Mouse (Mus musculus) embryo, embryonic 11.5 days (tissue): ENCODE data around the gene Rbm4.
"Not testable (repeated sequence)": the region's sequence is repeated elsewhere in the genome, so short reads cannot be mapped to it uniquely, and the experiment has no call there.

Experiments
- DNase-seq: peaks from one replicate; pipeline ENCODE4 v3.0.0-alpha.2; 2012; ENCODE audit warnings: low read depth, low spot score

Rbm4 gene

DNA sequence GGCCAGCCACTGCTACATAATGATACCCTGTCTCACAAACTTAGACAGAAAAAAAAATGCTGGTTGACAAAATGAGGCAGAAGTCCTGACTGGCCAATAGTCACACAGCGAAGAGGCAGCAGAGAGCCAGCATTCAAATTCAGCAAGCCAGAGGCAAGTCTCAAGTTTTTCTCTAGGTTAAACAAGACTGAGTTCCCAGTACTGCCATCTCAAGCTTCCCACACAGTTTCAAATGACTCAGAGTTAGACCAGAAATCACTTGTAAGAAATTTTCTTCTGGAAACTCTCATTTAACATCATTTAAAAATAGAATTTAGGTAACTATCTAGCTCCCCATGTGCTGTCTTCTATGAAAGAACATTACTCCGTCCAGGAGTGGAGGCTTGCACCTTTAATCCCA, 4.1 kb upstream of the Rbm4 start:
- no peak for DNase-seq

DNA sequence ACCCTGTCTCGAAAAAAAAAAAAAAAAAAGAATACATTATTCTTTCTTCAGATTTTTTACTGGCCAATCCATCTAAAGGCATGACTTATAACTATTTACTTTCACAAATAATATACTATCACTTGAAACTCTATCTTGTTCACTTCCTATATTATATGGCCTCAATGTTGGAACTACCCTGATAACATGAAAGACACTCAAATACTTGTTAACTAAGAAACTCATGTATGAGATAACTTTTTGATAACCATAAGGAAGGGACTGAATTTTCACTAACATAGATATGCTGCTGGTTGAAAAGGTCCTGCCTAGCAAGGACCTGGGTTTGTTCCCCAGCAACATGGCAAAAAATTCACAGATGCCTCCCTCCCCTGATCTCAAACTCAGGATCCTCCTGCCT, 2.2 kb upstream of the Rbm4 start:
- DNase-seq: no peak

DNA sequence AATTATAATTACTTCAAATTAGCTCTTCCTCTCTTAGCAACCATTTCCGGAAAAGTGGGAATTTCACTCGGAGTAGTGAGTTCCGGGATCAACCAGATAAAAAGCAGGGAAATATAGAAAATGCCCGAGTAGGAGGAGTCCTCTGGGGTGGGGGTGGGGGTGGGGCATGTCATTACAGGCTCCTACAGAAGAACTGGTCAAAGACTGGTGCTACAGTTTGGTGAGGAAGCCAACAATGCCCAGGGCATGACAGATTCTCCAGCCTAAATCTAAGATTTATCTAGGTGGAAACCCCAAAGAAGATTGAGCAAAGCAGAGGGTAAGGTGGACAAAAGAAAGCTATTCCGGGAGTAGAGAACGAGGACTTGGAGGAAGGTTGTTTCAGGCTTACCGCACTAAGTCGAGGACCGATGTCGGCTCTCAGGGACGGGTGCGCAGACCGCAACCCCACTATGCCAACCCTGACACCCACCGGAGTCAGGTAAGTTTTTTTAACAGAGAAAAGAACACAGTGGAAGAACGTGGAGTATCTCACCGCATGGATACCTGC, 345 bp downstream of the Rbm4 start:
- no peak for DNase-seq

DNA sequence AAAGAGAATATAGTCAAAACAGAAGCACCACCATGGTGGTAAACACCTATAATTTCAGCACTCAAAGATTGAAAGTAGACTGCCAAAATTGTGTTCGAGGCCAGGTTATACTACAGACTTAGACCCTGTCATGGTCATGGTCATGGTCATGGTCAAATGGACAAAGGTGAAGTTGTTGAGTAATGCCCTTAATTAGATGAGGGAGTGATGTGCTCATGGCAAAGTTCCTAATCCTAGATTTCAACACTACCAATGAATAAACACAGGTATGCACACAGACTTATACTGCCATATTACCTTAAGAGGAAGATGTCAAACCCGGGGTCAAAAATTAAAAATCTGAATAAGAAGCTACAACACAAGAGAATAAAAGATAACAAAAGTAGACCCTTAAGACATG, 7.4 kb downstream of the Rbm4 start:
- no peak for DNase-seq

DNA sequence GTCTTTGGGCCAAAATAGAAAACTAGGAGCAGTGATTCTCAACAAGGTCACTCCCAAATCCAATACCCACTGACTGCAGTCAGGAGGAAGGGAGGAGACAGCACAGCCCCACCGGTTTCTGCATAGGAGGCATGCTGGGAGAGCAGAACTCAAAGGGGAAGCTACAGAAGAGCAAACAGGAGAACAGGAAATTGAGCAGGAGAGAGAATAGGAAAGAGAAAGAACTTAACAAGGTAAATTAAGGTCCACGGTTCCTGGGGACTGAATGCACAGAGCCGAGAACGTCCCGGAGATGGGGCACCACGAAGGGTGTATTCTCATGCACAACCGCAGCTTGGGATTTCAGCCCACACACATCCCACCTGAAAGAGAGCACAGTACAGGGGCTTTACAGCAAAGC, 8.5 kb downstream of the Rbm4 start:
- DNase-seq: no peak

DNA sequence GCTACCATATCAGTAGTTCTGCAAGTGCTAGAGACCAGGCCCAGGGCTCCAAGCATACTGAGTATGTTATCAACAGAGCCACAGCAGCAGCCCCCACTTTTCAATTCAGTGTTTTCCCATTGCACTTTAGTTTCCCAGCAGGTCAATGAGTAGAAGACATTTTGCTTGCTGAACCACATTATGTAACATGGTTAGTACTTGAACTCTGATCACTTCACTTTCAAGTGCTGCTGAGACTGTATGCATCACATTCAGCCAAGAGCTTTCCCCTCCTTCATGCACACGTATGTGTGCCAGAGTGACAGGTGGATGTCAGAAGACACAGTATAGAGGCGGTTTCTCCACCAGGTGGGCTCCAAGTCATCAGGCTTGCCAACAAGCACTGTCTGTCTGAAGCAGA, 10.8 kb downstream of the Rbm4 start:
- no peak for DNase-seq

DNA sequence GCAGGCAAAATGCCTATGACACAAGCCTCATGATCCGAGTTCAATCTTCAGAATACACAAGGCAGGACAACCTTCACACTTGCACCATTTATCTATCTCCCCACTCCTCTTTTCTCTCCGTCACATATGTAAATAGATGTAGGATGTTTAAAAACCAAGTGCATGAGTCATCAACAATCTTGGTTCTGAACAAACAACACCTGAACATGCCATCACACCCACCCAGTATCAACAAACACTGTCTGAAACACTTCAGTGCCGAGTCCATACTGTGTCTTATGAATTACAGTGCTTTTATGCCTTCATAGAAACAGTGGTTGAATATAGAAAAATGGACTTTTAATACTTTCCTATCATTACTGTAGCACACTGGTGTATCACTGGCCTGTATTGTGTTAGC, 20.9 kb downstream of the Rbm4 start:
- no peak for DNase-seq

DNA sequence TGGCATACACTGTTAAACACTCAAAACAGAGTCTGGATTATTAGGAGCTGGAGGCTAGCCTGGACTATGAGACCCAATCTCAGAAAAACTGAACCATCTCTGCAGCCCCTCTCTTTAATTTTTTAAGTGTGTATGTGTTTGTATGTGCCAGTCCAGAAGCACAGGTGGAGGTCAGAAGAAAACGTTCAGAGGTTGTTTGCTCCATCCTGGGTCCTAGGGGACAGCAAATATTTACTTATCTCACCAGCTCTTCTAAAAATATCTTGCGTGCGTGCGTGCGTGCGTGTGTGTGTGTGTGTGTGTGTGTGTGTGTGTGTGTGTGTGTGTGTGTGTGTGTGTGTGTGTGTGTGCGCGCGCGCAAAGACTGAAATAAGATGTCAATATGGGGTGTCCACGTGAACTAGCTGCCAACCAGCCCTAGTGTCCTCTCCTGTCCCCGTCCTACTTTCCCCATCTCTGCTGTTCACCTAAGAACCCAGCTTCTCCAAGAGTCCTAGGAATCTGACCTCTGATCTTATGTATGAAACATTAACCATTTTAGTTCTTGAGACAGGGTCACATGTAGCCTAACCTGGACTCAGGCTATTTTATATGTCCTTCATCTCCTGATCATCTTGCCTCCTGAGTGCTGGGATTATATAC, 26.1 kb downstream of the Rbm4 start:
- DNase-seq: no peak

DNA sequence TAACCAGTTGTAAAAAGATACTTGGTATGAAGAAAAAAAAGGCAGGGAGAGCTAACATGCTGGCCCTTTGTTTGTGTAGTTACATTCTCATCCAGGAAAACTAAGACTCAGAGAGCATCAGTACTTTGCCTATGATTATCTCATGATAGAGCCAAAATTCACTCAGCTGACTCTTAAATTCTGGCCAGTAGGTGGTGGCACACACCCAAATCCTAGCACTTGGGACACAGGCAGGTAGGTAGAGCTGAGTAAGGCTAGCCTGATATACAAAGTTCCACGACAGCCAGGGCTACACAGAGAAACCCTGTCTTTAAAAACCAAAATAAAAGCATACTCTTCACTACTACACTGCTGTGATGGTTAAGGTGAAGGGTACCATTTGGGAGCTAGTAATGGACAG, 30.8 kb downstream of the Rbm4 start:
- no peak for DNase-seq

DNA sequence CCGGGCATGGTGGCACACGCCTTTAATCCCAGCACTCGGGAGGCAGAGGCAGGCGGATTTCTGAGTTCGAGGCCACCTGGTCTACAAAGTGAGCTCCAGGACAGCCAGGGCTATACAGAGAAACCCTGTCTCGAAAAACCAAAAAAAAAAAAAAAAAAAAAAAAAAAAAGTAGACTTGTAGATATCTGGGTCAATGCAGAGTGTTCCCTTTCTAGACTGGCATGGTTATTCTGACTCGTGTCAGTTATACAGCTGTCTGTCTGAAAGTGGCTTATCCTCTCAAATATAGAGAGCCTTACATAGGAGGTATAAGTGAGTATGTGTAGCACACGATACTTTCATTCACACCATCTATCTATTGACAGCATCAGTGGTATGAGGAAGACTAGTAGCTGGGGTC, 33.2 kb downstream of the Rbm4 start:
- not testable (repeated sequence) for DNase-seq

DNA sequence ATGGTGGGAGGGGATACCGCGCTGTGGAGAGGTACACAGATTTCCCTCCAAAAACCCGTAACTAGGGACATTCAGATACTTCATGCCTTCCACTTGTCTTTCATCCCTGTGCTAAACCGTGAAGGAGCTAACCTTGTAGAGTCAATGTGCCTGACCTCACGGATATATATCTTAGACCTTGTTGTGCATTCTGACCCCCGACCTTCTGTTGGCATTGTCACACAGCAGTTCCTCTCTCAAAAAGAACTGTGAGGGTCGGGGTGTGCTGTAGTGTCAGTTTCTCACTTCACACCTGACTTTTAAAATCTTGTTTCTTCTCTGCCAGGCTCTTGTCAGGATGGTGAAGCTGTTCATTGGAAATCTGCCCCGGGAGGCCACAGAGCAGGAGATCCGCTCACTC, 36.8 kb downstream of the Rbm4 start:
- no peak for DNase-seq

DNA sequence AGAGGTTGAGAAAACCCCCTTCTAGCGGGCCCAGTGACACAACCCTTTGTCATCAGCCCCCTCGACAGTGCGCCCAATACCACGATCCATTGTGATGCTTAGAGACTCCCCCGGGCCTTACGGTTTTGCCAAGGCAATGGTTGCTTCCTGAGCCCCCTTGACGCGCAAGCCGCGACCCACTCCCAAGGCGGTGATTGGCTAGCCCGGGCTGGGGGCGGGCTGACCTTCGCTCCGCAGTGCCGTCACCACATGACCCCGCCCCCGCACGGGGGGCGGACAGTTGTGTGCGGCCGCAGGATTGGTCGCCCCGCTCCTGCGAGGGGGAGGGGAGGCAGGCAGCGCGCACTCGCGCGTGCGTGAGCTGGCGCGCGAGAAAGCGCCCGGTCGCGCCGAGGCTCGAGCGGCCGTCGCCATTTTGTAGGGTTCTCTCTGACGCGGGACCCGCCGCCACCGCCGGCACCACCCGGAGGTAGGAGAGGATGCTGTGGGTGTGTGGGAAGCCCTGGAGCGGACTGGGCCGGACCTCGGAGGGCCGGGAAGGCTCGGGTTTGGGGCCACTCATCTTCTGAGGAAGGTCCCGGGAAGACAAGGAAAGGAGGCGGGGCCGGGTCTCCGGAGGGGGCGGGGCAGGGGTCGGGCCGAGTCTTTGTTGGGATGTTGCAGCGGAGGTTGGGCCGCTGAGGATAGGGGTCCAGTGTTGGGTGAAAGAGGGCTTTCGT, 37.3 kb downstream of the Rbm4 start, which contains the start of gene Rbm4b:
Gene Rbm4b, plus strand, starts transcription at position 305 of the 719 bp plus-strand sequence.
- peak; percentile 96 for DNase-seq

DNA sequence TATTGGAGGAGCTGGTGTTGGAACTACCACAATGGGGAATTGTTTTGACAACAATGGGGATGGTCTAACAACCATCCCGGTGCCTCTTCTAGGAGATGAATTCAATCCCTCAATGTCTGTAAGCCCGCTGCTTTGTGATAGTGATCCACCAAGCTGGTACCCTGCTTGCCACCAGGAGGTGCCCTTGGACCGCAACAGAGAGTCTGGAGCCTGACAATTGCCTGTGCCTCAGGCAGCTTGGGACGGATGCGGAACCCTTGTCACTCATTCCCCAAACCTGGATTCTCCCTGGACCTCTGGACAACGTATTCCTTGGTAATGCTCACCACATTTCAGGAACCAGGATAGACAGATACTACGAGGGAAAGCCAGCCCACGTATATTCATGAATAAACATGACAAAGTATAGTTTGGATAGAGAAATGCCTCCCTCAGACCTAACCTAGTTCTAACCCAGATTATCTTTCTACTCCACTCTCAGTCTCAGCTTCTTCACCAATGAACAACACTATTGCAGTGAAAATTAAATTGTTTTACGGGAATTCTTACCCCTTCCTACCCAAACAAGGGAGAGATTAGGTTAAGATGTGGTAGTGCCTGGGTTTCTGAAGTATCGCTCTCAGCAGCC, 38.0 kb downstream of the Rbm4 start:
- peak; percentile 73 for DNase-seq

DNA sequence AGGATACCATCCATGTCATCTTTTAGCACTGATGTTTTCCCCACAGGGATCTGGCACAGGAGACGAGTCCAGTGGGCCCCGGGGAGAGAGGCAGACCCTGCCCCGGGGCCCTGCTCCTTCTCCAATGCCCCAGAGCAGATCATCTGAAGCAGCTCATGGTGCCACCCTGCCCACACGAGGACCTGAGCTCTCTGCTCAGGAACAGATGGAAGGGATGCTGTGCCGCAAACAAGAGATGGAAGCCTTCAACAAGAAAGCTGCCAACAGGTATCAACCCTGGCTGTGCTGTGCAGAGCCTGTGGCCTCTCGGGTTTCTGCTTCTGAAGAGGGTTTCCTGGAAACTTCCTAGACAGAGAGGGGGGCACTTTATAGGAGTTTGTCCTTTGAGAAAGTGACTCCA, 43.7 kb downstream of the Rbm4 start:
- no peak for DNase-seq

DNA sequence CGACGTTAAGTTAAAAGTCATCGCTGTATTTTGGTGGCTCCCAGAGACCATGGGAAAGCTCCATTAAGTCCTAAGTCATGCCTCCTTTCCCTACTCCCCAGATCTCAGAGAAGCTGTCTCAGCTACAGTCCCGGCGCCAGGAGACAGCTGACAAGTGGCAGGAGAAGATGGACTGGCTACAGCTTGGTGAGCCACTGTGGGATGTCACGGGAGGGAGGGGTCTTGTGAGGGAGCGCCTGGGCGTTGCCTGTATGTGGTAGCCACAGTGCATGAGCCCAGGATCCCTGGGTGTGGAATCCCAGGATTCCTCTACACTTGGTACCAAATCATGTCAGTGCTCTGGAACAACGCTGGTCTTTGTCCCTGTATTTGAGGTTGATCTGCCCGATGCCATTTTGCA, 45.2 kb downstream of the Rbm4 start:
- no peak for DNase-seq

DNA sequence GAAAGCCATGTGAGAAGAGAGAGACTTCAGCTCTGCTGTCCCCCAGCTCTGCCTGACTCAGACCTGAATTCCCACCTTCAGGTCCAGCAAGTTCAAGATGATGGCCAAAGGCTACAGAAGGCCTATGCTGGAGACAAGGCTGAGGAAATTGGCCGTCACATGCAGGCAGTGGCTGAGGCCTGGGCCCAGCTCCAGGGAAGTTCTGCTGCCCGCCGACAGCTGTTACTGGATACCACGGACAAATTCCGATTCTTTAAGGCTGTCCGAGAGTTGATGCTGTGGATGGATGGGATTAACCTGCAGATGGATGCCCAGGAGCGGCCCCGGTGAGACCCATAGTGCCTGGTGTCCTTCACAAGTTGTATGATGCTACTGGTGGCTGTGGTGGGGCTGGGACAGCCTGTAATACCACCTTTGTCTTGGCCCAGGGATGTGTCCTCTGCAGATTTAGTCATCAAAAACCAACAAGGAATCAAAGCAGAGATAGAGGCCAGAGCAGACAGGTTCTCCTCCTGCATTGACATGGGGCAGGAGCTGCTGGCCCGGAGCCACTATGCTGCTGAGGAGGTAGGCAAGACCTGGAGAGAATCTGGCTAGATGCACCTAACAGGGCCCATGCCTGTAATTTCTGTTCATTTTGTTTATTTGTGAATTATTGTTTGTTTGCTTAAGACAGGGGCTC, 45.9 kb downstream of the Rbm4 start:
- DNase-seq: no peak

DNA sequence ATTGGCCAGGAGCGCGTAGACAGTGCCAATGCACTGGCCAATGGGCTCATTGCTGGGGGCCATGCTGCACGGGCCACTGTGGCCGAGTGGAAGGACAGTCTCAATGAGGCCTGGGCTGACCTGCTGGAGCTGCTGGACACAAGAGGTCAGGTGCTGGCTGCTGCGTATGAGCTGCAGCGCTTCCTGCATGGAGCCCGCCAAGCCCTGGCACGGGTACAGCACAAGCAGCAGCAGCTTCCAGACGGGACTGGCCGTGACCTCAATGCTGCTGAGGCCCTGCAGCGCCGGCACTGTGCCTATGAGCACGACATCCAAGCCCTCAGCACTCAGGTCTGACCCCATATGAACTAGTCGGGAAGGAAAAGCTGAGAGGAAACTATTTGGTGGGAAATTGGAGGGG, 47.1 kb downstream of the Rbm4 start:
- no peak for DNase-seq

DNA sequence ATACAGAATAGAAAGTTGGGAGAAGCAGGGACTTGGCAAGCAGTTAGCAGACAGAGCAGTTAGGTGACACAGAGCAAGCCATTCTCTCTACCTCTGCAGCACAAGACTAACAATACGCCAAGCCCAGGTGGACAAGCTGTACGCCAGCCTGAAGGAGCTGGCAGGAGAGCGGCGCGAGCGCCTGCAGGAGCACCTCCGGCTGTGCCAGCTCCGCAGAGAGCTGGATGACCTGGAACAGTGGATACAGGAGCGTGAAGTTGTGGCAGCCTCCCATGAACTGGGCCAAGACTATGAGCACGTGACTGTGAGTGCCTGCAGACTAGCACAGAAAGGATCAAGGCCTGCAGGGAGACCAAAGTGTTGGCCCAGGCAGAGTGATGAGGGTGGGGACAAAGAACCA, 48.0 kb downstream of the Rbm4 start:
- DNase-seq: no peak

DNA sequence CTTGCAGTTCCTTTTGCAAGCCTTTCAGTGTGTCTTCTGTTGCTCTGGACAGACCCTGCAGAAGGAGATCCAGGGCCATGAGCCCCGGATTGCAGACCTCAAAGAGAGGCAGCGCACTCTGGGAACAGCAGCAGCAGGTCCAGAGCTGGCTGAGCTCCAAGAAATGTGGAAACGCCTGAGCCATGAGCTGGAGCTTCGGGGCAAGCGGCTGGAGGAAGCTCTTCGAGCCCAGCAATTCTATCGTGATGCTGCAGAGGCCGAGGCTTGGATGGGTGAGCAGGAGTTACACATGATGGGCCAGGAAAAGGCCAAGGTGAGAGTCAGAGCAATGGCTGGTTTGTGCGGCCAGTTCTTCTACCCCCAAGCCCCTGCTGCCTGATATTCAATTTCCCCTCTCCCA, 48.6 kb downstream of the Rbm4 start:
- no peak for DNase-seq

DNA sequence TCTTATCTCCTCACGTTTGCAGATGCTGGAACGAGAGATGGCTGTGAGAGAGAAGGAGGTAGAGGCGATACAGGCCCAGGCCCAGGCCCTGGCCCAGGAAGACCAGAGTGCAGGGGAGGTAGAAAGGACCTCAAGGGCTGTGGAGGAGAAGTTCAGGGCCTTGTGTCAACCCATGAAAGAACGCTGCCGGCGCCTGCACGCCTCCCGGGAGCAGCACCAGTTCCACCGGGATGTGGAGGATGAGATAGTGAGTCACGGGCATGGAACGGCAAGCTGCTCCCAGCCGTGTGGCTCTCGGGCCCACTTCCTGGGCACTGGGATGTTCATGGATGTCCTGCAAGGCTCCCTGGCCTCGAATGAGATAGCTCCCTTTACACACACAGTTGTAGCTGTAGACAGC, 49.7 kb downstream of the Rbm4 start:
- no peak for DNase-seq

DNA sequence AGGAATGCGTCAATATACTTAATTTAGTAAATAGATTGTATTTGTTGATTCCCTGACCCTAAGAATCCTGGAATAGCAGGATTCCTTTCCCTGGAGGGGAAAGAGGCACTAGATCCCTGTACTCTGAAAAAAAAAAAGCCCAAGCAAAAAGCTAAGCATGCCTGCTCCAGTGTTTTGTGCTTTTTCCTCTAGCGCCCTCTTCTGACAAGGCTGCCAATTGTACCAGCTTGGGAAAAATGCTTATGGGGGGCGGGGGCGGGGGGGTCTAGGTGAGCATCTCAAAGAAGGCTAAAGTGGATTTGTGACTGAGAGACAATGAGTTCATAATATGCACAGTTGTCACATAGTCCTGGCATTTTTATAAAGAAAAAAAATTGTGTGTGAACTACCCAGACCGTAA, 50.2 kb downstream of the Rbm4 start:
- peak; percentile 47 for DNase-seq

DNA sequence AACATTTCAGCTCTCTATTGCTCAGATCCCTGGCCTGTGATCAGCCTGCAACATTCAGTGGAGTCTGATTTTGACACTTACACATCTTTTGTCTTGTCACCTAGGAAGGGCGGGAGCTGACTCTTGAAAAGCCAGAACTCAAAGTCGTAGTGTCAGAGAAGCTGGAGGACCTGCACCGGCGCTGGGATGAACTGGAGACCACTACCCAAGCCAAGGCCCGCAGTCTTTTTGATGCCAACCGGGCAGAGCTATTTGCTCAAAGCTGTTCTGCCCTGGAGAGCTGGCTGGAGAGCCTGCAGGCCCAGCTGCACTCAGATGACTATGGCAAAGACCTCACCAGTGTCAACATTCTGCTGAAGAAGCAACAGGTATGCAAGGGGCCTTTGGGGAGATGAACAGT, 51.5 kb downstream of the Rbm4 start:
- DNase-seq: no peak
